Mouse (Mus musculus) spleen, adult 2 months (tissue): Measurements from ENCODE around the gene Tmem219.

Experiments used
- CTCF ChIP-seq: fragments of 200-500 bp; IDR thresholded peaks from 2 replicates; pipeline ENCODE4 v1.5.1; 2011; ENCODE audit warnings: mild to moderate bottlenecking, inconsistent platforms; ENCODE audit not compliant: insufficient read depth, insufficient read length, insufficient replicate concordance; ENCODE audit errors: extremely low read depth
- POLR2A ChIP-seq: fragments of 200-500 bp; IDR thresholded peaks from 2 replicates; pipeline ENCODE4 v1.6.1; 2011; ENCODE audit warnings: low read depth, low read length, inconsistent platforms

DNA sequence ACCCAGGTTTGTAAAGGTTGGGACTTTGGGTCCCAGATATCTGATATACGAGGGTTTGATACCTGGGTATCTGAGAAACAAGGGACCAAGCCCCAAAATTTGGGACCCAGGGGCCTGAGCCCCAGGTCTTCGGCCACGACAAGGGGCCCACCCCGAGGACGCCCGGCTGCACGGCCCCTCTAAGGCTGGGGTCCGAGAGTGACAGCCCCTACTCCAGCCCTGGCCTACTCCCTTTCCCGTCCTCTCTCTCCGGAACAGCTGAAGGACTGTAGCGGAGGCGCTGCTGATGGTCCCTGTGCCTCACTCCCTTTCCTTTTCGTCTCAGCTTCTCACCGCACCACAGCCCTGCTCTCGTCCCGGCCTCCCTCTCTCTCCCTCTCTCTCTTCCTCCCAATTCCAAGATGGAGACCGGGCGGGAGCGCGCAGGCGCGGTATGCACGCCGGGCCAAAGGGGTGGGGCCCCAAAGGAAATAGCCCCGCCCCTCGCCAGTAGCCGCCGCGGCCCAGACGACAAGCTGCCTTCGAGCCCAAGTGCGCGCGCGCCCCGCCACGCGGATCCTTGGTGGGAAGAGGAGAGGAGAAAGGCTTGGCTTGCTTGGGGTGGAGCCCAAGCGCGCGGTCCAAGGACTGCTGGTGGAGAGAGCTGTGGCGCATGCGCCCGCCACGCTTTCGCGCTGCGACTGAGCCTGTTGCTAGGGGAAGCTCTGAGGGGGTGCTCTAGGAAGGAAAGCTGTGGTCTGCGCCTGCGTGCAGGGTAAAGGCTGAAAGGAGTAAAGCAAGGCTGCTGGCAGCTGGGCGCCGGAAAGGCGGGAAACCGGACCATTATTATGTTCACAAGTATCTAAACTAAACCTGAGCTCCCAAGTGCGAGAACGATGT, 38.2 kb downstream of the Tmem219 start, which contains the start of gene Taok2:
- TF ChIP-seq CTCF (no peak), POLR2A (peak; percentile 77)
